Mouse (Mus musculus) megakaryocyte, adult 5-6 weeks (primary cell): ENCODE measurements around the gene Nop9. TPM values are rescaled to one million over a fixed set of nuclear protein-coding genes. Genes with fewer than 3 reads are reported as not detected.

ENCODE experiments used
- ATAC-seq: 2 replicates; pipeline ENCODE4 v1.8.0; 2016; ENCODE audit warnings: mild to moderate bottlenecking, inconsistent platforms; ENCODE audit not compliant: poor library complexity, severe bottlenecking
- total RNA-seq, 2 experiments: library from RNA; stranded (forward) in 1 of 2; stranded (reverse) in 1 of 2; fragments of 153-499, 151-499 nt in 1 of 2; fragments of 221-1000, 200-1000 nt in 1 of 2; gene quantifications; 2 replicates each; pipeline versions ENCODE4 v1.2.3 to v1.2.4; 2015 to 2017

Nop9 gene
- total RNA-seq (2015) (10.4 and 12.2 TPM in 2 replicates), total RNA-seq (2017) (11.7 and 13.9 TPM in 2 replicates)

DNA sequence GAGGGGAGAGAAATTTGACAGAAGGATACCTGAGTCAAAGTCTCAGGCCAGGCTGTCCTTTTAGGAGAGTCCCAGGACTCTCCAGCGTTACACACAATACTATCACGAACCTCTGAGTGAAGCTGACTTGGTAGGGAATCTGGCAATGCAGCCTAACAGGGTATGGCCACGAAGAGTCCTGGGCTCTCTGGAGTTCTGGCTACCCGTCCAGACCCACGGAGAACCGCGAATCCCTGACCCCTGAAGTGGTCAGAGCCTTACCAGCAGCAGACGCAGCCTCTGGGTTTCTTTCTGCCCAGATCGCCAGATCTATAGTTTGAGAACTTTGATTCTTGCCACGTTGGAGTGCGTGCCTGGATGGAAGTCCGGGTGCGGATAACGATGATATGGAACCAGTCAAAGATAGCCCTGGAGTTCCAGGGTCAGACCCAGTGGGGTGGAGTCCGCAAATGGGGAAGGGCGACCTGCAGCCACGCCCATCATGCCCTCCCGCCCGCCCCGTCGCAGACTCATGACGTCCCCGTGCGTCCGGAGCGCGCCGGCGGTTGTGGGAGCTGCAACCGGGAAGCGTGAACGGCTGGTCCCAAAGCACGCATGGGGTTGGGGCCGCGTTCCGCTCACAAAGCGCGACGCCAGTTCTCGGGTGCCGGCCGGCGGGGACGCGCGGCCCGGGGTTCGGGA, at the start of gene Nop9, which contains the start of gene Dhrs1:
Gene Nop9 (plus strand): TSS at position 514 of the 681 bp plus-strand sequence.
Gene Dhrs1 (minus strand): TSS at position 511 of the 681 bp plus-strand sequence.
- peak; percentile 88 for ATAC-seq

DNA sequence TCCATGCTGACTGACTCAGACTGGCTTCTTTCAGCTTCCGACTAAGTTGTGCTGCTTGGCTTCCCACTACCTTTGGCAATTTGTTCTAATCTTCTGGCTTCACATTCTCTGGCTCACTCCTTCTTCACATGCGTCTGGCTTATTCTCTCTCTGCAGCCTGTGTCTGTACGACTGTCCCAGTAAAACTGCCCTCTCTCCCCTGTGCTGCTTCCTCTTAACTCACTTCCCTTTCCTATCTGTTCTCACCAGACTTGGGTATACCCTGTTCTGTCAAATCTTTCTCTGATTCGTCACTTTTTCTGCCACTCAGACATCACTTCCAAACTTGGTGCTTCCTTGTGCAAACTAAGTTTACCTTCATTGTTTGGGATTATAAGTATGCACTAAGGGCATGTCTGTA, 48.3 kb upstream of the Nop9 start:
- ATAC-seq, result peak; percentile 96

DNA sequence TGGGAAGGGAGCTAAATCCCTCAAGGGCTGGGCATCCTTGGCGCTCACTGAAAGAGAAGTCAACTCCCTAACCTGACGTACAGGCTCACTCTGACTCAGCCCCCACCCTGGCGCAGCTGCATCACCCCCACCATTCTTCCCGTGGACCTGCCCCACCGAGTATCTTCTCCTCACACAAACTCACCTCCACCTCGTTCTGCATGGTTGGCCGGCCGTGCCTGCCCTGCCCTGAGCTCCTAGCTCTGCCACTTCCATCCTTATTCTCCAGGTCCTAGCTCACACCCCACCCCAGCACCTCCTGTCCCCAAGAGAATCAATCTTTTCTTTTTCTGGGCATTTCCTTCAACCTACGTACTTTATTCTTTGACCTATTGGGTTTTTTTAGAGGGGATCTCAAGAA, 44.4 kb upstream of the Nop9 start:
- no peak for ATAC-seq

DNA sequence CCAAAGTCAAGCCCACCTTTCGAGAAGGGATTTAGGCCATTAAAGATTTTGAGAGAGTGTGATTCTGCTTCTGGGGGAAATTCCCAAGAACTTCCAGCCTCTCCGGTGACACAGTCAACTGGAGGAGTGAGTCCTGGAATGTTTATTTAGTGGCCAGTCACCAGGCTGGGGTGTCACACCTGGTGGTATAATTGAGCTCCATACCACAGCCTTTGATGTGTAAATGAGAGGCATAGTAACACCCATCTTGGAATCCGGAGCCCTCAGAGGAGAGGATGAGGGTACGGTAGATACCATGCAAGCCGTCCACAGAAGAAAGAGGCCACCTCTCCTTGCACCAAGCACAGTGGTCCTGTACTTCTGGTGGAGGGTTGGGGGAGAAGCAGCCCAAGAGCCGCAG, 42.7 kb upstream of the Nop9 start:
- ATAC-seq, result no peak

DNA sequence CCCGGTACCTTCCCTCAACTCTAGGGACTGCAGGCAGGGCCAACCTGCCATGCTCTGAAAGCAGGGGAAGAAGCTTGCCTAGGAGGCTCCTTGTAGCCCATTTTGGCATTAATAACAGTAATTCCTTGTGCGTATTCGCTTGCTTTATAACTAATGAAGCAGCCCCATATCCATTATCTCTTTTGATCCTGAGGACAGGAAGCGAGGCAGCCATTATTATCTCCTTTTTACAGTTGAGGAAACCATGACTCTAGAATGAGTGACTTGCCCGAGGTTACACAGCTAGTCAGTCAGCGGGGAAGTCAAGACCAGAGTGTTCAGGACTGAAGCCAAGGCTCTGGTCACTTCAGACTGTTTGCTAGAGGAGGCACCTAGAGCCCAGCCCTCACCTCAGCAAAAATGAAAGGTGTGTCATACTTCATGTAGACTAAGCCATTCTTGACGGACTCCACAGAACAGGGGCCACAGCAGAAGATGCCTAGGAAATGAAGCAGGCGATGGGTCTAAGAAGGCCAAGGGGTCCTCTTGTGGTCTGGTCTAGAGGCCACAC, 39.4 kb upstream of the Nop9 start:
- ATAC-seq, result no peak

DNA sequence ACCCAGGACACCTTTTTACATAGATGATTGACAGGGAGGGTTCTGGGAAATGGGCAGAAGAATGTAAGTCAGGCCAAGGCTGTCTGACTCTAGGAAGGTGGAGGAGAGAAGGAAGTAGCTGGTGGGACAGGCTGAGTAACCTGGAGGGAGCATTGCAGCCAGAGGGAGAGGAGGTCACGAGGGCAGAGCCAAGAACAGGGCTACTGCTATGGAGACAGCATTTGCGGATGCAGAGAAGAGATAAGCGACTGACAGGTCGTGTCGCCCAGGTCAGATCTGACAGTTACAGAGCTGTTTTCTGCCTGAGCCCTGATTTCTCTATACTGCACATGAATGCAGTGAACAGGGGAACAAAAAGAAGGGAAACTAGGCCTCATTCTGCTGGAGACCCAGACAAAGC, 38.1 kb upstream of the Nop9 start:
- no peak for ATAC-seq

DNA sequence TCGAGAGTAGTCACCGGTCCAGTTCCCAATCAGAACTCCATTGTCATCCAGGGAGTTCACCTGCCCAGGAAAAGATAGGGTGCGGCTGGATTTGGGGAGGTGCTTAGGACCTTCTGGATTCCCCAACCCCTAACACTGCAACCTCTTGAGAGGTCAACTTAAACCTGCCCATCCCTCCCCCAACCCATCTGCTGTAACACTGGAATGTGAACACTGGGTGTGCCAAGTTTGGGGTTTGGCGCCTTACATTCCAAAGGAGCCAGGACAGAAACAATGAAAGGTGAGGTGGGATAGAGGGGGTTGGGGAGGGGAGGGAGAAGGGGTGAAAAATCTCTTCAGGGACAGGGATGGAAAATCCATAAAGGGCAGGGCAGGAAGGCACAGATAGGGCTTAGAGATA, 36.0 kb upstream of the Nop9 start:
- no peak for ATAC-seq

DNA sequence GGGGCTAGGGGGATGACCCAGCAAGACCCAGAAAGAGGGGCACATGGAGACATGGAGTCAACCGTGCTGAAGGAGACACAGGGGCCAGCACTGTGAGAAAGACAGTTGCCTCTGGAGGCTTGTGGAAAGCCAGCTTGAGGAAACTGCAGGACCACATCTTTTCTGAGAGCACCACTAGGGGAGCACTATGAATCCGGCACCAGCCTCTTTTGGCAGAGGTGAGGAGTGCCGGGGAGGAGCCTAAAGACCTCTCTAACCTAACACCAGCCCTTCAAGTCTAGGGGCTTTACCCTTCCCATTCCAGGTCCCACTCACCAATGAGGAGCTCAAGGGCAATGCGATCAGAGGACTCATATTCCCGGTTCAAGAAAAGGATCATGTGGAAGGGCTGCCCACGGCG, 33.7 kb upstream of the Nop9 start:
- no peak for ATAC-seq

DNA sequence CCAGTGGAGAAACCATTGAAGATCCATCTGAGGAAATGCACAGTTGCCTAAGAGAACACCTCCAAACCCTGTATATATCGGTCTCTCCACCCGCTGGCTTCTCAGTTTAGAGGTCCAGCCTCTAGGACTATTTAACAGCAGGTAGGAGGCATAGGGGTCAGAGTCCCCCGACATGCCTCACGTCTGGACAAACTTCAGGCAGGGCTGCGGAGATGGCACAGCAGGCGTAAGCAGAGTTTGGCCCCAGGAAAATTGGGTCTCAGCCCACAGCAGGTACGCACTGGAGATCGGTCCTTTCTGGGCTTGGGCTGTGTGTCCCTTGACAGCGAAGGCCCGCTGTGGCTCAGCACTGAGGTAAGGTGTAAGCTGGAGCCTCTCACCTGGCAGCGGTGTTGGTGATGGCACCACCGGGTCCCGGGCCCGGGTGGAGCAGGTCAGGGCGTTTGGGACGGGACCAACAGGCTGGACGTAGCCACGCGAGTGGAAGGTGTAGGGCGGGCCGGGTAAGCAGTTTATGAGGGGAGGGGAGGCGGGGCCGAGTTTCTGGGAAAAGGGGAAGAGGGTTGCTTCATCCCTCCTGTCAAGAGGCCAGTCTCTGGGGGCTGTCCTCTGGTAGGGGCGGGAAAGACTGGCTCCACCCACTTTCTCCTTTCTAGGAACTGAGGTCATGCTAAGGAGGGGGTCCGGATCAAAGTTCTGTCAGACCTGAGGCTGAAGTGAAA, 32.3 kb upstream of the Nop9 start:
- ATAC-seq, result peak; percentile 81

DNA sequence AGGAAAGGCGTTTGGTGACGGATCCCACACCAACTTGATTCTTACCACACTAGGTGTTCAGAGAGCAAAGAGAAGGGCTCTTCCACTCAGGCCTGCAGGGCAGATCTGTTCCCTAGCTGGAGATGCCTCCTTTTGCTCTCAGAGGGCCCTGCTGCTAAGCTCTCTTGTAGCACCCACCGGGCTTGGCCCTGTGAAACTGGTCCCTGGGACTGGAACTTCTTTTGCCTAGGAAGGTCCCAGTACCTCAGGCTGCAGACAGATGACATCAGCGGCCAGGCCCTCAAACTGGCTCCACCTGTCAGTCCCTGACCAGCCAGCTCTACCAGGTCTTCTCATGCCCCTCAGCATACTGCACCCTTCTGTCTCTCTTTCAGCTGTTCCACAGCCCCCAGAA, 31.8 kb upstream of the Nop9 start, which contains the start of gene Tgm1:
Gene Tgm1 (minus strand): TSS at position 198 of the 394 bp plus-strand sequence.
- no peak for ATAC-seq

DNA sequence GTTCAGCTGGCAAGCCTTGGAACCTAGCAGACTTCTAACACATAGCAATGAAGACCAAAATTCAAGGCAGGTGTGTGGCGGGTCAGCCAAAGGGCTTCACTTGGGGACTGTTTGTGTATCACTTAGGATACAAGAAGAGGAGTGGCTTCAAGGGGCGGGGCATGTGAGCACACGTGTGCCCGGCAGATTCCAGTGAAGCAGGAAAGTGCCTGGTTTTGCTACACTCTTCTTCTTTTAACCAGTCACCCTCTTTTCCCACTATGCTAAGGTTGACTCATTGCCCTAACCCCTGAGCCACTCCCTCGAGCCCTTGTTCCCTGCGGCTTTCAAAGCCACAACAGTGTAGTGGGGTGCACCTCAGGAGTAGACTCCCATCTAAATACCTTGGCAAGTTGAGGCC, 30.6 kb upstream of the Nop9 start:
- ATAC-seq, result no peak; the same call in 1 of the 2 replicates

DNA sequence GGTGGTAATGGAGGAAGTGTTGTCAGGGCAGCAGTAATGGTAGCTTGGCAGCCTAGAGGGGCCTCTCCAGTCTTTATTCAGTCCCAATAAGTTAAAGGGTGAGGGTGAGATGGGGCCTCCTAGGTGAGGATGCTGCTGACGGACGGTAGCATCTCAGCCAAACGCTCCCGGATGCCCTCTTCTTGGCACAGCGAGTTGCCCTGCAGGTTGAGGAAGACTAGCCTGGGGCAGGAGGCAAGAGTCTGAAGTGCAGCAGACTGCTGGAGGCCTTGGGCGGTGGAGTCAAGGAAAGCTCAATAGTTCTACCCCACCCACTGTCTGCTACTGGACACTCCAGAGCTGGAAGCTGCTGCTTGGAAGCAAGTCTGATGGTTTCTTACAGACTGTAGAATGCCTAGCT, 29.2 kb upstream of the Nop9 start:
- no peak for ATAC-seq

DNA sequence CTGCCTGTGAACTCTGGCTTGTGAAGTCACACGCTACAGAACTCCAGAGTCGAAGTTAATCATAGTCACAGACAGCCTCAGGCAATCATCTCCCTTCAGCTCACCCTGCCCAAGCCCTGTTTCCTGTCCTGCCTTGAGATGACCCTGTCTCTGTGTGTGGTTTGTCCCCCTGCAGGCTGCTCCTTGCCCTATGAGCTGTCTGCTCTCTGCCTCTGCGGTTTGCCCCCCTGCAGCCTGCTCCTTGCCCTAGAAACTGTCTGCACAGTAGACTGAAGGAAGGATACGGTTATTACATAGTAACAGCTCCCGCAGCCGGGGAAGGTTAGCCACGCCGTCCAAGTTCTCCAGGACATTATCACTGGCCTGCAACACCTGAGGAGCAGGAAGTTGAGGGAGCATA, 28.6 kb upstream of the Nop9 start:
- ATAC-seq, result no peak

DNA sequence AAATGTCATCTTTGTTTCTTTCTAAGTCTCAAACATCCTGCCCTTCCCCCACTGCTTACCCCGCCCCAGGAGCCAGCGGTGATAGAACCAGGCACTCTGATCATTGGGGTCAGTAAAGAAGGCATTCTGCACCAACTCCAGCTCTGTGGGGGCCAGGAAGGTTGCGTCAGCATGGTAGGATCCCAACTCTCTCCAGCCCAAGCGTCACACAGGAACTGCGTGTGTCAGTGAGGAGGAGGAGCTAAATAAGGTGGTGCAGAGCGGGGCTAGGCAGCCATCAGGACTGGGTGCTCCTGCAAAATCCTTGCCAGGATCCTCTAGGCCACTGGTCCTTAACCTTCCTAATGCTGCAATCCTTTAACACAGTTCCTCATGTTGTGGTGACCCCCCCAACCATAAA, 25.8 kb upstream of the Nop9 start:
- no peak for ATAC-seq

DNA sequence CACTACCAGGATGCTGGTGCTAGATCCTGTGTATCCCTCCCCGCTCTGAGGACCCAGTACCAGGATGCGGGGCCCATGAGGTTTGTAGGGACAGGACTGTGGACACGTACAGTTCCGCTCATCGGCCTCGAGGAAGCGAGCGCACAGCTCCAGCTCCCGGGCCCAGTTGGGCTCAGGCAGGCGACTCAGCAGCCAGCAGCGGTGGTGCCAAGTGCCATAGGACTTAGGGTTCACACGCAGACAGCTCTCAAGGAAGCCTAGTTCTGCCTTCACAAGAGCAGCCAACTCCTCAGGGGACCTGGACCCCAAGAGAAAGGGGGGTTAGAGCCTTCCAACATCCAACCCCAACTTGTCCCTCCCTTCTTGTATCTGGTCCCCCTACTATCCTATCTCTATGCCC, 24.8 kb upstream of the Nop9 start:
- ATAC-seq, result no peak

DNA sequence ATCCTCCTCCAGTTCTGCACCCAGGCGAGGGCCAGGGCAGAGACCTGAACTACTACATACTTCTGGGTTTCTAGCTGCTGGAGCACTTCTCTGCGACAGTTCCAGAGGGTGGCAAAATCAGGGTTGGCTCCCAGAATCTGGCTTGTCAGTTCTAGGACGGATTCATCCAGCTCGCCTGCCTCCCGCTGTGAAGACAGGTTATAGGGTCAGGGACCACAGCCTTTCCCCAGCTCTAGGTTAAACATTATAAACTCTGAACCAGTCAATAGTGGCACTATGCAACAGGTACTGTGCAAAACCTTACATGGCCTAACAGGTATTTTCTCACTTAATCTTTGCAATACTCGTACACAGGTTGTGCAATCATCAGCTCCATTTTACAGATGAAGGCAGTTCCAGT, 24.4 kb upstream of the Nop9 start:
- no peak for ATAC-seq

DNA sequence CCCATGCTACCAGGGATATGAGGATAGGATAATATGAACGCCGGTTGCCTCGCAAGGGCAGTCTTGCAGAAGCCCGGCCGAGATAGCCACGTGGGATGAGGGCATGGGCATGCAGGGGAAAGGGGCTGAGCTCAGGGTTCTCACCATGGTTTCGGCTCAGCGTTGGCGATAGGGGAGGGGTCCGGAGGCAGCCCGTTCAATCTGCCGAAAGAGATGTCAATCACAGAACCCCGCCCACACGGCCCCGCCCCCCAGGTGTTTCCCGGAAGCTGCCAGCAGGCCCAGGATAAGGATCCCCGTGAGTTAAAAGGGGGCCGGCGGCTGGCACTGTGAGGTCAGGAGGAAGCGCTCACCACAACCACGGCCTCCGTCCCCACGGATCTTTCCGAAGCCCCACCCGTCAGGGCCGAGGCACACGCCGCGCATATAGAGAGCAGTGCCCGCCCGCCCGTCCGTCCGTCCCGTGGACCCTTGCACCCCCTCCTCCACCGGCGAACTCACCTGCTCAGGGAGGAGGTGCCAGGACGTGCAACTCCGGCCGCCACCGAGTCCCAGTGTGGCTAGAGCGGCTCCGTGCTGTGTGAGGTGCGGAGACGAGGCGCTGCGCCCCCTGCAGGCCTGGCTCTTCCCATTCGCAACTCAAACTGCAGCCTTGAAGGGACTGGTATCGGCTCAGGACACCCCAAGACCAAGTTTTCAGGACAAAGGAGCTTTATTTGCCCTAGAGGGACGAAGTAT, 23.6 kb upstream of the Nop9 start, which contains the start of gene Rabggta:
Gene Rabggta (minus strand): TSS at position 564 of the 738 bp plus-strand sequence.
- ATAC-seq, result peak; percentile 76

DNA sequence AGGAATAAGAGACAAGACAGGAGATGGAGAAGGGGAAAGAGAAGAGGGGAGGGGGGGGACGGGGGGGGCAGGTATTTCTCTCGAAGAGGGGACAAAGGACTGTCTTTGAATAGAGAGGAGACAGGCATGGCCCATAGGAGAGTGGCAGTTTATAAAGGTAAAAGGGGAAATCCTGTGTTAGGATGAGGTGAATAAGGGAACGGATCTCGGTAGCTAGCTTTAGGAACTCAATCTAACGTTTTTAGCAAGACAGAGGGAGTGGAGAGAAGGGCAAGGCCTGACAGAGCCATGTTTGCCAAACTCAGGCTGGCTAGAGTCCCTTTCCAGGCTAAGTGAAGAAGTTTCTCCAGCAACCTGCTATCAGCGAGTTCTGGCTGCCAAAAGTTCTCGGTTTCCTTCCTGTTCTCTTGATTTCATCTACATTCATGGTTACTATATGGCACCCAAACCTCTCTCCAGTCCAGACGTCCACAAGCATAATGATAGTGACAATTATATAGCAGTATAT, 23.0 kb upstream of the Nop9 start:
- ATAC-seq, result no peak

DNA sequence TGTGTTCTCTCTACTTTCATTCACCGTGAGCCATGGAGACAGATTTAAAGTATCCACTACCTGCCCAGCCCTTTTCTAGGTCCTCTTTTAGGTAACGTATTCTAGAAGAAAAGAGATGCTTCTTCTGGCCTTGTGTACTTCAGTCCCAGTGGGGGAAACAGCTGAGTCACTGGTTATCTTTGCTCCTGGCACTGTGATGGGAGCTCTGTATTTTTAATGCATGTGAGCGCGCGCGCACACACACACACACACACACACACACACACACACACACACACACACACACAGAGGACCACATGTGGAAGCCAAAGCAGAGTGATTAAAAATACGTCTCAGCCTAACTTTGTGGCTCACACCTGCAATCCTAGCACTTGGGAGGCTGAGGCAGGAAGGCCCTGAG, 22.1 kb upstream of the Nop9 start:
- no peak for ATAC-seq

DNA sequence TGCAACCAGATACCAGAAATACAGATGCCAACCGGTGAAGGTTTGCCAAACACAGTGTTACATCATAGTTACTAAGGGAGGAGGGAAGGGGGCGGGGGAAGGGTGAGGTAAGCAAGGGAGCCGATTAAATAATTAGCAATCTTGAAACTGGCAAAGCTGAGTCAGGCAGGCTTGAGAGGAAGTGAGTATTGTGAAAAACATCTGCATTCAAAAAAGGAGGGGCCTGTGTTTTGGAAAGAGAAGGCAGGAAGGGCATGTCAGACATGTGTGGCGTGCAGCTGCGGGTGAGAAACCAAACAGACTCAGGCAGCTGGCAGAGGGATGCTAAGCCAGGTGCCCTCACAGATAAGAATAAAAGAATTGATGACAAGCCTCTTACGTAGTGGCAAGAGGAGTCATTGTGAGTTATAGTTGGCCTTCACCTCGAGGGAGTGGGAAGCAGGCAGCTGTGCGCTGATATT, 21.1 kb upstream of the Nop9 start:
- peak; percentile 66 for ATAC-seq

DNA sequence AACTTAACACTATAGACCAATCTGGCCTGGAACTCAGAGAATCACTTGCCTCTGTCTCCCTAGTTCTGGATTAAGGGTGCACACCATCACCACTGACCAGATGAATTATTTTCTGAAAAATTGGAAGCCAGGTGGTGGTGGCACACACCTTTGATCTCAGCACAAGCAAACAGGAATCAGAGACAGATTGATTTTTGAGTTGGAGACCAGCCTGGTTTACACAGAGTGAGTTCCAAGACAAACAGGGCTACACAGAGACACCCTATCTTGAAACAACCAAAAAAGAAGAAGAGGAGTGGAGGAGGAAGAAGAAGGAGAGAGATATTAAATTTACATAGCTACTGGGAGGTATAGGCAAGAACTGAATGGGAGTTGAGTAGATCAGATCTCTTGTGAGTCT, 19.2 kb upstream of the Nop9 start:
- ATAC-seq, result no peak
